Mouse (Mus musculus): ENCODE data around the gene Kif2c. TPM values are rescaled to one million over a fixed set of nuclear protein-coding genes. Genes with fewer than 3 reads are reported as not detected.

The Kif2c gene
- total RNA-seq (2022): not detected

DNA sequence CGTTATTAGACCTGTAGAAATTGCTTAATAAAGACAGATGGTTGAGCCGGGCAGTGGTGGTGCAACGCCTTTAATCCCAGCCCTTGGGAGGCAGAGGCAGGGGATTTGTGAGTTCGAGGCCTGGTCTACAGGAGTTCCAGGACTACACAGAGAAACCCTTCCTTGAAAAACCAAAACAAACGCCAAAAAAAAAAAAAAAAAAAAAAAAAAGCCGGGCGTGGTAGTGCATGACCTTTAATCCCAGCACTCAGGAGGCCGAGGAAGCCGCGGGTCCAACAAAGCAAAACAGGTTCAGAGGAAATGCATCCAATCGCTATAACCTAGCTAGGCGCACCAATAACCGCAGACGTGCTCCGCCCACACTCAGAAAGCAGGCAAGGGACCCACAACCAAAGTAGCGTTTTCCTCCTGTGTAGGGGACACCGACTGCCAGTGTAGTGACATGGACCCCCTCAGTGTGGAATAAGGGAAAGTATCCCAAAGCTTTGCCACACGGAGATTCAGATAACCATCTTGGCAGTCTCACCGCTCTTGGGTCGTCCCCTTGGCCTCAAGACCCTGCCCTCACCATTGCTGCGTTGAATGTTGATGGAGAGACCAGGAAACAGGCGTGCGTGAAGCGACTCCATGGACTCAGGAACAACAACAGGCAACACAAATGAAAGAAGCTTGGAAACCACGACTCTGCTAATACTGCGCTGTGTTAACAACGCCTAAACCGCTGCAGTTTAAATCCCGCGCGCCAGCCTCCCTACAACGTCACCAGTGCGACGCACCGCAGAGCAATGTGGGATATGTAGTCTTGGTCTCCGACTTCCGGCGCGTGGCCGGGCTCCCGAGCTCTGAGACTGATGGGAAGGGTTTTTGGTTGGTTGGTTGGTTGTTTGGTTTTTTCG lies at the start of gene Kif2c:
Gene Kif2c, minus strand, starts transcription at position 777 of the 896 bp plus-strand sequence.
- DNase-seq (ENCODE audit: low spot score in 2 of 2): peak; percentile 80 to 87

- DNase-seq (ENCODE audit: low spot score in 2 of 2): no peak
Observed at GRCm38 (mm10) chr4:117231208-117231607, 48.8 kb upstream of the Kif2c start.

DNA sequence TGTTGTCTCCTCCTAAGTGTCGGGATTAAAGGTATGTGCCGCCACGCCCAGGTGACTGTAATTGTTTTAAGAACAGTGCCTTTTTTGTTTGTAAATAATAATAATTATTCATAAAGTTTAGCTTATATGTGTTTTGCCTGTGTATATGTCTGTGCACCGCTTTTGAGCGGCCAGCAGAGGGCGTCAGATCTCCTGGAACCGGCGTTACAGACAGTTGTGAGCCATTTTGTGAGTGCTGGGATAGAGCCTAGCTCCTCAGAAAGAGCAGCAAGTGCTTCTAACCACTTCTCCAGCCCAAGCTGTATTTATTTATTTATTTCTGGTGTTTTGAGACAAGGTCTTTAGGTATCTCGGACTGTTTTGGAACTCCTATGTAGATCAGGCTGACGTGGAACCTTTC lies 47.9 kb upstream of the Kif2c start:
- DNase-seq (ENCODE audit: low spot score in 2 of 2): no peak

- no peak for DNase-seq (ENCODE audit: low spot score in 2 of 2)
Observed at GRCm38 (mm10) chr4:117229590-117229989, 47.2 kb upstream of the Kif2c start.

DNA sequence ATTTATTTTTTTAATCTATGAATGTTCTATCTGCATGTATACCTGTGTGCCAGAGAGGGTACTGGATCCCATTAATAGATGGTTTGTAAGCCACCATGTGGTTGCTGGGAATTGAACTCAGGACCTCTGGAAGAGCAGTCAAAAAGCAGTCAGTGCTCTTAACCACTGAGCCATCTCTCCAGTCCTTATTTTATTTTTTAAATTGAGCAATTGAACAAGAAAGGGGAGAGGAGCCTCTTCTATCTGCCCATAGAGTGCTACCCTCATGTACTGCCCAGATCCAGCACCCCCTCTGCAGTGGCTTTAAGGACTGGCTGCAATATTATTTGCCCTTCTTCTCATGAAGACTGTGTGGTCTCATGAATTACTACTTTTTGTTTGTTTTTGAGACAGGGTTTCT lies 42.8 kb upstream of the Kif2c start:
- DNase-seq (ENCODE audit: low spot score in 2 of 2): no peak

- DNase-seq (ENCODE audit: low spot score in 2 of 2): no peak
Observed at GRCm38 (mm10) chr4:117224122-117224521, 41.7 kb upstream of the Kif2c start.

DNA sequence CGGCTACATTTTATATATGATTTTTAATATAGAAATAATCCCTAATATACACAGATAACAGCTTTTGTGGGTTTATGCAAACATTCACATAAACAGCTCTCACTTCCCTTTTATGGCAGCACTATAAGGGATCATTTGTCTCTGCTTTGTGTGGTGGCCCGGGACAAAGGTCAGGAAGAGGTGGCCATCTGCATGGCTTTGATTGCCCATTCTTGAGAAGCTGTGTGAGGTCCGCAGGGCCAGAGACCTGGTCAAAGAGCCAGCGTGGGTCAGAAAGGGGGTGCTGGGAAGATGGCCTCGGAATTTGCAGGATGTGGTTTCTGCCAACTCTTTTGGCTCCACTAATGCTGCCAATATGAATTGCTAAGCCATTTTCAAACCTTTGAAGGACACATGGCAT lies 40.6 kb upstream of the Kif2c start:
- no peak for DNase-seq (ENCODE audit: low spot score in 2 of 2)

- no peak for DNase-seq (ENCODE audit: low spot score in 2 of 2)
Observed at GRCm38 (mm10) chr4:117221836-117222235, 39.4 kb upstream of the Kif2c start.

GRCm38 (mm10) chr4:117220741-117221515 lies 38.5 kb upstream of the Kif2c start:
- DNase-seq (ENCODE audit: low spot score in 2 of 2): no peak

DNA sequence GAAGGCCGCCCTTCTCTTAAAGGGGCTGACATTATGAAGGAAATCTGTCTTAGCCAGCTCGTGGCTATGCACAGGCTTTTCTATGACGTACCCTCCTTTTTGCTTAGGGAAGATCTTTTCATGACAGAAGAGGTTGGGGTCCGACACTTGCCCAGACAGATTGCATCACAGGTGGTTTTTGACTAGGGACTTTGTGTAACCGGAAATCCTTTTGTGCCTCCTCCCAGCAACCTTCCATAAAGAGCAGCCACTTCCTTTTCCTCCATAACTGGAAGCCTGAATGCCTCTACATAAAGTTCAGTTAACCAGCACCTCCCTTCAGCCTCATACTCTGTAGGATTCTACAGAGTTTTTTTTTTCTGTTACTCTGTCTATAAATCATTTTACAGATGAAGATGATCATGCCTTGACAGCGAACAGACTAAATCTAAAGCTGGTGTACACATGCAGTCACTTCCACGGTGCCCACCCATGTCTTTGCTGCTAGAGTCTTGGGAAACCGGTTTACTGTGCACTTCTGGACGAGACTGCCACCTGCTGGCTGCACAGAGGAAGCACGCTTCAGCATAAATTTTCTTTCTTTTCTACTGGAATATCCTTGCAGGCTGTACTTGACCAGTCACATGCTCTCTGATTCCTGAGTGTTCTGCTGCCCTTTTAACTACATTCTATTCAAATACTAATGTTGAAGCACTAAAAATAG lies 36.2 kb upstream of the Kif2c start:
- no peak for DNase-seq (ENCODE audit: low spot score in 2 of 2)

DNA sequence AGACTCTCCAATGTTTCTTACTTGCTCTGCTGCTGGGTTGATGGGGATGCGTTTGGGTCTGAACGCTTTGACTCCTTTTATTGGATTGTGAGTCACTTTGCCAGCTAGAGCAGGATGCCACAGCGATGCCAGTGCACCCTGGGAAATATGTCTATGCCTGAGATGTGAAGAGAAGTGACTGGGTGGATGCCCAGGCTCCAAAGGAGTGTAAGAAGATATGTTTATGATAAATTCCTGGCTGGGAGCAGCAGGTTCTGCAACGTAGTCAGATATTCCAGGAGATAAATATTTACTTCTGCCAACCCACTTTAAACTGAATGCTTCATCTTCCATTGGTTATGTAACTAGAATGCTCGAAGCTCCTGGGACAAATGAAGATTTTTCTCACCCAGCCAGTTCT lies 34.6 kb upstream of the Kif2c start:
- DNase-seq (ENCODE audit: low spot score in 2 of 2): no peak

DNA sequence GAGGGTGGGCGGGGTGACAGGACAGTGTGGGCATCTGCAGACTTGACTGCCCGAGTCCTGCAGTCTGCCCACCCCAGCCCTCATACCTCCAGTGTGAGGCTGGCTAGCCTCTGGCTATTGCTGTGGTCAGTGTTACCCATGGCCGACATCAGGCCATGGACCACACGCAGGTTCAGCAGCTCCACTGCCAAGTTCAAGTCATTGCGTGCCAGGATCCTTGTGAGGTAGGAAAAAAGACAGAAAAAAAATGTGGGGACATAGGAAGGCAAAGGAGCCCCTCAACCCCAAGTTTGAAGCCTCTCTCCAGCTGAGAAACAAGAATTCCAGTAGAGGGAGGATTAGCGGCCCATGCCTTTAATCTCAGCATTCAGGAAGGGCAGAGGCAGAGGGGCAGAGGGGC lies 31.8 kb upstream of the Kif2c start:
- DNase-seq (ENCODE audit: low spot score in 2 of 2): no peak

DNA sequence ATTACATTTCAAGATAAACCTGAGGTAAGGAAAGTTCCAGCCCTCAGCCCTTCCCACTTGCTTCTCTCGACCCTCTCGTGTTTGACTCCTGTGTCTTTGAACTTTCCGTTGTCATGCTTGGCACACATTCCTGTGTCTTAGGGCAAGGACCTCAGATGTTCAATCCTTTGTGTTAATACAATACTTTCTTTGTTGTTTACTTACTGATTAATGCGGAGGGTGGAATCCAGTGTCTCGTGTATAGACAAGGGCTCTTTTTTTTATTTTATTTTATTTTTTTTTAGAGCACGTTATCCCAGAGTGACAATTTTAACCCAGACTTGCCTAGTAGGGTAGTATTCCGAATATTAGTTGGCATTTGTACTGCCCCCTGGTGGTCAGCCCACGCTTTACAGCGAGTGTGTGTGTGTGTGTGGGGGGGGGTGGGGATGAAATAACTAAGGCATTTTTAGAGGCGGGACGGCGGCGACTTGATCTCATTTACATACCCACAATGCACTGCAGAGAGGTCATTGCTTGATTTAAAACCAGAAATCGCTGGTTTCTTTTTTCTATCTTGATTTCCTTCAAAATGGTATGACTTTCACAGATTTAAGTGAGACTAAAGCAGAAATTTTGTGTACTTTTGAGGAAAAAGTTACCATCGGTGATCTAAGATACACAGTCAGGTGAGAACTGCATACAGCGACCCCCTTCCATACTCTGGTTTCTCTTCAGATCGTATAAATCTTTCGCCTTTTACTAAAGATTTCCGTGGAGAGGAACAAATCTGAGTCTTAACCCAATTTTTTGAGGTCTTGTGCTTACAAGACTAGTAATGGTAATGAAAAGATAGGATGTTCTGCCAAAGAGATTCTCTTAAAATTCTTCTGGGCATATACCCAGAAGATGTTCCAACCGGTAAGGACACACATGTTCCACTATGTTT lies 28.0 kb upstream of the Kif2c start:
- DNase-seq (ENCODE audit: low spot score in 2 of 2): peak; percentile 70 to 73

GRCm38 (mm10) chr4:117209592-117209991 lies 27.2 kb upstream of the Kif2c start:
- no peak for DNase-seq (ENCODE audit: low spot score in 2 of 2)

DNA sequence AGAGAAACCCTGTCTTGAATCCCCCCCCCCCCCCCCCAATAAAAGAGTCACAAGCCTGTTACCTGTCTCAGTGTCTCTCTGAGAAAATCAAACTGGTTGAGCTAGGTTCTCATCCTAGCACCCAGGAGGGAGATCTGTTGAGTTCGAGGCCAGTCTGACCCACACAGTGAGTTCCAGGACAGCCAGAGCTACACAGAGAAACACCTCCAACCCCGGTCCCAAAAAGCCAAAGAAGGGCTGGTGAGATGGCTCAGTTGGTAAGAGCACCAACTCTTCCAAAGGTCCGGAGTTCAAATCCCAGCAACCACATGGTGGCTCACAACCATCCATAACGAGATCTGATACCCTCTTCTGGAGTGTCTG lies 20.5 kb upstream of the Kif2c start:
- DNase-seq (ENCODE audit: low spot score in 2 of 2): no peak

GRCm38 (mm10) chr4:117202046-117202991 lies 19.9 kb upstream of the Kif2c start:
- DNase-seq (ENCODE audit: low spot score in 2 of 2): no peak

DNA sequence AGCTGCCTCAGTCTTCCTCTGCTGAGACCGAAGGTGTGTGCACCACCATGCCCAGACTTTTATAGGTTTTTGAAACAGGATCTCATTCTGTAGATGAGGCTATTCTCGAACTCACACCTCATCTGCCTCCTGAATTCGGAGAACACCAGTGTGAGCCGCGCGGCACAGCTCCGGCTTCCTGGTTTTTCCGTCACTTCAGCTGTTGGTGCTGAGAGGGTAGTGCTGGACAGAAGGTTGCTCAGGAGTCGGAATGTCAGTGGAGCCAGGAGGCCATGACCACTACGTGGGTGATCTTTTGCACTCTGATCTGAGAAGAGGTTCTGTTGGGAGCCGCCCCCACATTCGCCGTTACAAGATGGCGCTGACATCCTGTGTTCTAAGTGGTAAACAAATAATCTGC lies 9.4 kb upstream of the Kif2c start:
- no peak for DNase-seq (ENCODE audit: low spot score in 2 of 2)

- DNase-seq (ENCODE audit: low spot score in 2 of 2): peak in 1 of 2 experiments; percentile 16
Observed at GRCm38 (mm10) chr4:117190660-117191059, 8.2 kb upstream of the Kif2c start.

GRCm38 (mm10) chr4:117189856-117190543 lies 7.6 kb upstream of the Kif2c start:
- DNase-seq (ENCODE audit: low spot score in 2 of 2): no peak

Measured in gastrocnemius, adult 8-10 months (tissue).